Mouse (Mus musculus) limb, embryonic 13.5 days (tissue): ENCODE data around the gene Msmb. TPM values are rescaled to one million over a fixed set of nuclear protein-coding genes. Genes with fewer than 3 reads are reported as not detected.
"Not testable (repeated sequence)": the region's sequence is repeated elsewhere in the genome, so short reads cannot be mapped to it uniquely, and the experiment has no call there.

Experiments
- ATAC-seq: fragments of 200-750 bp; cut with Nextera tagmentation; 2 replicates; pipeline ENCODE4 v1.8.0; 2017; ENCODE audit warnings: low read depth, moderate number of reproducible peaks, moderate TSS enrichment; ENCODE audit not compliant: low FRiP score
- H3K27ac ChIP-seq: fragments of 300-500 bp; sonication (generic); 2 replicates; pipeline ENCODE4 v1.5.1; 2015; ENCODE audit warnings: inconsistent platforms, mild to moderate bottlenecking, moderate library complexity
- H3K27me3 ChIP-seq: fragments of 300-500 bp; sonication (generic); 2 replicates; pipeline ENCODE4 v1.6.1; 2015; ENCODE audit warnings: mild to moderate bottlenecking, inconsistent platforms
- H3K36me3 ChIP-seq: fragments of 300-500 bp; sonication (generic); 2 replicates; pipeline ENCODE4 v1.6.1; 2015; ENCODE audit warnings: inconsistent platforms, mild to moderate bottlenecking, moderate library complexity
- H3K4me1 ChIP-seq: fragments of 300-500 bp; sonication (generic); 2 replicates; pipeline ENCODE4 v1.6.1; 2015; ENCODE audit warnings: inconsistent platforms
- H3K4me2 ChIP-seq: fragments of 300-500 bp; sonication (generic); replicated peaks from 2 replicates; pipeline ENCODE4 v1.6.1; 2015; ENCODE audit warnings: inconsistent platforms, mild to moderate bottlenecking, moderate library complexity
- H3K4me3 ChIP-seq: fragments of 300-500 bp; sonication (generic); 2 replicates; pipeline ENCODE4 v1.5.1; 2015; ENCODE audit warnings: moderate library complexity, mild to moderate bottlenecking, inconsistent platforms
- H3K9ac ChIP-seq: fragments of 300-500 bp; sonication (generic); 2 replicates; pipeline ENCODE4 v1.6.1; 2015; ENCODE audit warnings: mild to moderate bottlenecking, inconsistent platforms
- H3K9me3 ChIP-seq: fragments of 300-500 bp; sonication (generic); 2 replicates; pipeline ENCODE4 v1.6.1; 2016; ENCODE audit warnings: inconsistent platforms
- WGBS: fragments of 180-500 bp; shearing (Covaris S2); methylation state at CpG from one replicate; pipeline ENCODE4 v1.1.7; 2015; 5-methylcytosine and 5-hydroxymethylcytosine counted together
- polyA plus RNA-seq: library from polyadenylated mRNA; unstranded; fragments of >200 nt; fragmentation: Nextera tagmentation; extraction: Ambion mirVana; gene quantifications from 2 replicates; pipeline ENCODE4 v1.2.1, GENCODE M21; 2015

Msmb gene
- polyA plus RNA-seq, 1 experiment from 2014 or later: not detected

DNA sequence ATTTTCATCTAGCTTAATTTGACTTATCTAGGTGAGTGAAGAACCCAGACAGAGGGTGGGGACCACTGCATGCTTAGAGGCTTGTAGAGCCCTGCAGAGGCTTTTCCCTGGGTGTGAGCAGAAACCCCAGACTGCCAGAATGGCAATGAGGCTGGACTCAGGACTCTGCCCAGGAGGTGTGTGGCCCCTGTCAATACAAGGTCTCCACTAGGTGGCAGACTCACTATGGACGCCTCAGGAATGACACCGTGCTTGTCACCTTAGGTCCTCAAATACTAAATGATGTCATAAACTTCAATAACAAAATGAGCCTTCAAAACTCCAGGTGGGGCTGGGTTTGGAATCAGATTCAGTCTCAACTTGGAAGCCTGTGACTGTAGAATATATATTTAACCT, 19.9 kb upstream of the Msmb start:
- H3K27ac ChIP-seq: no peak overlapping the region
- H3K9me3 ChIP-seq: no peaks in the 10 kb centered on the region
- H3K9ac ChIP-seq: no peak overlapping the region
- no peaks in the 10 kb centered on the region for H3K36me3 ChIP-seq
- H3K4me1 ChIP-seq: peaks cover 8% of the 10 kb centered on the region
- WGBS: 47% methylated on average over 2 of the region's 2 CpGs
- ATAC-seq: no peak
- no peak overlapping the region for H3K4me2 ChIP-seq
- H3K4me3 ChIP-seq: no peak overlapping the region
- H3K27me3 ChIP-seq: no peaks in the 10 kb centered on the region

DNA sequence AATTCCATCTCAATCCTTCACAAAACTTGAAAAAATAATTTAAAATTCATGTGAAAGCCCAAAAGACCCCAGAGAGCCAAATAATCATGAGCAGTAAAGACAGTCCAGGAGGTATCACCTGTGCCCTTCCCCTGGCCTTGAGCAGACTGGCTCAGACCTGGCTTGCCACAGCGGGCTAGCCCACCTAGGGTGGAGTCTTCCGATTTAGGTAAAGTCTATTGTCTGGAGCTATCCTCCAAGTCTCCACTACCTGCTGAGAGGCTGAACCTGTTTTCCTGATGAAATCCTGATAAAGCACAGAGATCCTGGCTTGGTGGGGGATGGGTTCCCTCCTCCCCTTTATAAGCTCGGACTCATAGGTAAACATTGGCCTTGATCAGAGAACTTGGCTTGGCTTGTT, 17.6 kb upstream of the Msmb start:
- H3K27me3 ChIP-seq: no peaks in the 10 kb centered on the region
- no peak overlapping the region for H3K4me3 ChIP-seq
- H3K27ac ChIP-seq: no peak overlapping the region
- no peaks in the 10 kb centered on the region for H3K9me3 ChIP-seq
- peaks cover 8% of the 10 kb centered on the region for H3K4me1 ChIP-seq
- H3K4me2 ChIP-seq: no peak overlapping the region
- no peak overlapping the region for H3K9ac ChIP-seq
- ATAC-seq: no peak
- H3K36me3 ChIP-seq: no peaks in the 10 kb centered on the region
- WGBS: 83% methylated on average over 3 of the region's 3 CpGs

DNA sequence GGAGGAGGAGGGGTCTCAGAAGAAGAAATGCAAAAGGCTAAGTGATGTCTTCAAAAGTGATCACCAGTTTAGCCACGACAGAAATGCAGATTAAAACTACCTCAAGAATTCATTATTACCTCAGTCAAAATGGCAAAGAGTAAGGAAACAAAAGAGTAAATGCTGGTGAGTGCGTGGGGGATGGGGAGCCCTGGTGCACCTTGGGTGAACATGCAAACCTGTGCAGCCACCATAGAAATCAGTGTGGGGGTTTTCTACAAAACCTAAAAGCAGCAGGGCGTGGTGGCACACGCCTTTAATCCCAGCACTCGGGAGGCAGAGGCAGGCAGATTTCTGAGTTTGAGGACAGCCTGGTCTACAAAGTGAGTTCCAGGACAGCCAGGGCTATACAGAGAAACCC, 16.6 kb upstream of the Msmb start:
- ATAC-seq, H3K27ac ChIP-seq, H3K4me1 ChIP-seq, H3K4me3 ChIP-seq, H3K4me2 ChIP-seq, H3K27me3 ChIP-seq, H3K9ac ChIP-seq, H3K36me3 ChIP-seq, H3K9me3 ChIP-seq: not testable (repeated sequence)
- WGBS: 85% methylated on average over 5 of the region's 5 CpGs

DNA sequence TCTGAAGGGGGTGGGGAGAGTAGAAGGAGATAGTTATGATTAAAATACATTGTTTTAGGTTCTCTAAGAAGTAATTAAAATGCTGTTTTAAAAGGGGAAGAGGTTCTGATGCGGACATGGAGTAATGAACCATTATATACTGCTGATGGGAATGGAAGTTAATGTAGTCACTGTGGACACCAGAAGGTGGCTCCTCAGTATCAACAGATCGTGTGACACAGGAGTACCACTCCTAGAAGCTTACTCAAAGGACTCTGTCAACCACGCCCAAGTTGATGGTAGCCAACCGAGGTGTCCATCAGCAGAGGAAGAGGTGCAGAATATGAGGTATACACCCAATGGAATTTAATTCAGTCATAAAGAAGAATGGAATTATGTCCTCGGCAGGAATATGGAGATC, 13.4 kb upstream of the Msmb start:
- H3K9me3 ChIP-seq: no peaks in the 10 kb centered on the region
- H3K27me3 ChIP-seq: no peaks in the 10 kb centered on the region
- no peak for ATAC-seq
- no peak overlapping the region for H3K27ac ChIP-seq
- H3K4me2 ChIP-seq: no peak overlapping the region
- H3K36me3 ChIP-seq: no peaks in the 10 kb centered on the region
- no peaks in the 10 kb centered on the region for H3K4me1 ChIP-seq
- 86% methylated on average over 5 of the region's 5 CpGs for WGBS
- no peak overlapping the region for H3K4me3 ChIP-seq
- H3K9ac ChIP-seq: no peak overlapping the region

DNA sequence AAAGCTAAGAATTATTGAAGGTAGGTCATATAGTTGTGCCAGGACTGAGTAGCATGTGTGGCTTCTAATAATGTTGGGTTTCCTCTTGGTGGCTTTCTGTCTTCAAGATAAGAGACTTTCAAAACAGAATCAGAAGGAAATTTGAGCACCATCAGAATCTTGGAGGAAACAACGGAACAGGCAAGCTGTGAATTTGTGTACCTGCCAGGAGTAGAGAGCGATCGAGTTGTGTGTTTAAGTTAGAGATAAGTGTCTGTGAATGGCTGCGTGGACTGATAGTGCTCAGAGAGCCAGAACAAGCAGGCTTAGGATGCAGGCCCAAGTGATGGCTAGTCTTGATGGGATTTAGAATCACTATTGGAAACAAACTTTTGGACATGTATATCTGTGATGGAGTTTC, 10.0 kb upstream of the Msmb start:
- H3K9me3 ChIP-seq: no peaks in the 10 kb centered on the region
- no peak overlapping the region for H3K4me3 ChIP-seq
- WGBS: 79% methylated on average over 4 of the region's 4 CpGs
- no peak overlapping the region for H3K27ac ChIP-seq
- no peak overlapping the region for H3K4me2 ChIP-seq
- no peak overlapping the region for H3K9ac ChIP-seq
- H3K4me1 ChIP-seq: no peaks in the 10 kb centered on the region
- H3K36me3 ChIP-seq: no peaks in the 10 kb centered on the region
- H3K27me3 ChIP-seq: no peaks in the 10 kb centered on the region
- ATAC-seq: no peak

DNA sequence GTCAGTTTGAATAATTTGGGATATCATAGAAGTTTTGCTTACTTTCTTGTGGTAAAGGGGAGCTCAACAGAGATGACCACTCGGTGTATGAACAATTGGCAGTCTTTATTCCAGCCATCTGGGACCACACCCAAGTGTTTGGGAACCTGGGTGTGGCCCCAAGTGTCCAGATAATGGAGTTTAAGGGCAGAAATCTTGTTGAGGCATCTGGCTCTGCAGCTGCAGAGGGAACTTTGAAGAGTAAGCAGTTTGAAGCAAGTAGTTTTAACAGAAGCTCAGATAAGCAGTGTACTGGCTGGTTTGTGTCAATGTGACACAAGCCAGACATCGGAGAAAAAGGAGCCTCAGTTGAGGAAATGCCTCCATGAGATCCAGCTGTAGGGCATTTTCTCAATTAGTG, 7.5 kb upstream of the Msmb start:
- Histone ChIP-seq H3K9ac (no peak overlapping the region), H3K9me3 (no peaks in the 10 kb centered on the region), H3K4me1 (no peaks in the 10 kb centered on the region), H3K27me3 (no peaks in the 10 kb centered on the region), H3K27ac (no peak overlapping the region), H3K4me2 (no peak overlapping the region), H3K4me3 (no peak overlapping the region), H3K36me3 (no peaks in the 10 kb centered on the region)
- ATAC-seq: no peak
- WGBS: 42% methylated on average over 2 of the region's 2 CpGs

DNA sequence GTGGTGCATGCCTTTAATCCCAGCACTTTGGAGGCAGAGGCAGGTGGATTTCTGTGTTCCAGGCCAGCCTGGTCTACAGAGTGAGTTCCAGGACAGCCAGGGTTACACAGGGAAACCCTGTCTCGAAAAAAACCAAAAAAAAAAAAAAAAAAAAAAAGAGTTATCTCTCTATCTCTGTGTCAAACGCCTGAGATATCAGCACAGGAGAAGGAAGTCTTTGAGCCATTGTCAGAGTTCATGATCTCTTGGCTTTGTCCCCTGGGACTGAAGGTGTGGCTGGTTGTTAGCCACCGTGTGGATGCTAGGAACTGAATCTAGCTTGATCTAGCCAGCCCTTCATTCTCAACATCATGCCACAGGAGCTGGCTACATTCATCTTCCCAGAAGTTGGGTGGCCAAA, 5.4 kb upstream of the Msmb start:
- H3K27me3 ChIP-seq, H3K27ac ChIP-seq, H3K4me2 ChIP-seq, H3K36me3 ChIP-seq, H3K4me1 ChIP-seq, H3K9ac ChIP-seq, H3K4me3 ChIP-seq, ATAC-seq, H3K9me3 ChIP-seq: not testable (repeated sequence)
- WGBS: 61% methylated on average over 3 of the region's 3 CpGs

DNA sequence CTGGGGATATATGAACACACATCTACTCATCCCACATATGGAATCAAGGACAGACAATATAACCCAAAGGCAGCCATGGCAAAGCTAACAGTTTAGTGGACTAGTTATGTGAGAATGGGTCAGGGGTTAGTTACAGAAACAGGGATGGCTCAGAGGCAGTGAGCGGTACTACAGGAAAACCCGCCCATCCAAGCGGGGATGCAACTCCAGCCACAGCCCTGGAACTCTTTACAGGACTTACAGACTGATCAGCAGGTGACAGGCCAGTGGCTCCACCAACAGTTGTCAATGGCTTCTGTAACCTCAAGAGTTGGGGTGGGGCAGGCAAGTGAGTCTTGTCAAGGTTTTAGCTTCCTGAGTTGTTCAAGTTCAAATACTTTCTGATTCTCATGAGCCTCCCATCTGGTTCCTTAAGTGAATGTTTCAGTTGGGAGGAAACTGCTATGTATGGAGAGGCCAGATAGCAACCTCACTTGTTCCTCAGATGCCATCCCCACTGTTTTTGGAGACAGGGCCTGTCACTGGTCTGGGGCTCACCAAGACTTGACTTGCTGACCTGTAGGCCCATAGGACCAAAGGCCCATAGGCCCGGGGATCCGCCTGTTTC, 1.4 kb upstream of the Msmb start:
- H3K4me3 ChIP-seq: no peak overlapping the region
- 67% methylated on average over 5 of the region's 5 CpGs for WGBS

DNA sequence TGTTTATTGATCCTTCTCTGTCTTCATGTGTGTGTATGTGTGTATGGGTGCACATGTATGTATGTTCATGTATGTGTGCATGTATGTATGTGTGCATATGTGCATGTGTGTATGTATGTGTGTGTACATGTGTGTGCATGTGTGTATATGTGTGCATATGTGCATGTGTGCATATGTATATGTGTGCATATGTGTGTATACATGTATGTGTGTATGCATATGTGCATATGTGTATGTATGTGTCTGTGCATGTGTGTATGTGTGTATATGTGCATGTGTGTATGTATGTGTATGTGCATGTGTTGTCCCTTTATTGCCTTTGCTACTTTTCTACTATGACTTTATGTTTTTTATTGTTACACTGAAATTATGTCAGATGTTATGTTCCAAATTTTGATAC, 2.9 kb downstream of the Msmb start:
- Histone ChIP-seq H3K4me2 (no peak overlapping the region), H3K4me1 (no peaks in the 10 kb centered on the region), H3K9me3 (peaks cover 14% of the 10 kb centered on the region; the same call in 1 of the 2 replicates), H3K27me3 (no peaks in the 10 kb centered on the region), H3K4me3 (no peak overlapping the region), H3K27ac (no peak overlapping the region), H3K36me3 (no peaks in the 10 kb centered on the region), H3K9ac (no peak overlapping the region)
- no peak for ATAC-seq

More for the DNA sequence above, 1.4 kb upstream of the Msmb start:
- no peaks in the 10 kb centered on the region for H3K9me3 ChIP-seq
- no peaks in the 10 kb centered on the region for H3K36me3 ChIP-seq
- no peaks in the 10 kb centered on the region for H3K4me1 ChIP-seq
- H3K4me2 ChIP-seq: no peak overlapping the region
- H3K9ac ChIP-seq: no peak overlapping the region
- no peaks in the 10 kb centered on the region for H3K27me3 ChIP-seq
- no peak overlapping the region for H3K27ac ChIP-seq
- ATAC-seq: no peak

DNA sequence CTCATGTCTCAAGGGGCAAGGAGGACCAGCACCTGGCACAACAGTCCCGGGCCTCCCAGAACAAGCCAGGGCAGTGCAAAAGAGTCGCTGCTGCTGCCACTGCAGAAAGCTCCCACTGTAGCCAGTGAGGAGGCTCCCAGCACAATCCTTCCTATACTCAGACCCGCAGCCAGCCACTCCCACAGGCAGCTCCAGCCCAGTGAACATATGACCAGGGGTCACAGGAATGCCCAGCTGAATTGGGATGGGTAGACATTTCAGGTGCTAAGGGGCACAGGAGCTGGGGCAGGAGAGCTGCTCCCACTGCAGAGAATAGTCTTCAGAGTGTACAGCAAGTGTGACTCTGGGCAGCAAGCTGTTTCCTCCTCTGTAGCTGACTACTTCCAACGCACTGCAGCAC, 3.6 kb downstream of the Msmb start:
- Histone ChIP-seq H3K9me3 (peaks cover 14% of the 10 kb centered on the region; the same call in 1 of the 2 replicates), H3K4me3 (no peak overlapping the region), H3K4me1 (no peaks in the 10 kb centered on the region), H3K9ac (no peak overlapping the region), H3K36me3 (no peaks in the 10 kb centered on the region), H3K27ac (no peak overlapping the region), H3K4me2 (no peak overlapping the region), H3K27me3 (no peaks in the 10 kb centered on the region)
- ATAC-seq: no peak
- WGBS: 75% methylated on average over 4 of the region's 4 CpGs

DNA sequence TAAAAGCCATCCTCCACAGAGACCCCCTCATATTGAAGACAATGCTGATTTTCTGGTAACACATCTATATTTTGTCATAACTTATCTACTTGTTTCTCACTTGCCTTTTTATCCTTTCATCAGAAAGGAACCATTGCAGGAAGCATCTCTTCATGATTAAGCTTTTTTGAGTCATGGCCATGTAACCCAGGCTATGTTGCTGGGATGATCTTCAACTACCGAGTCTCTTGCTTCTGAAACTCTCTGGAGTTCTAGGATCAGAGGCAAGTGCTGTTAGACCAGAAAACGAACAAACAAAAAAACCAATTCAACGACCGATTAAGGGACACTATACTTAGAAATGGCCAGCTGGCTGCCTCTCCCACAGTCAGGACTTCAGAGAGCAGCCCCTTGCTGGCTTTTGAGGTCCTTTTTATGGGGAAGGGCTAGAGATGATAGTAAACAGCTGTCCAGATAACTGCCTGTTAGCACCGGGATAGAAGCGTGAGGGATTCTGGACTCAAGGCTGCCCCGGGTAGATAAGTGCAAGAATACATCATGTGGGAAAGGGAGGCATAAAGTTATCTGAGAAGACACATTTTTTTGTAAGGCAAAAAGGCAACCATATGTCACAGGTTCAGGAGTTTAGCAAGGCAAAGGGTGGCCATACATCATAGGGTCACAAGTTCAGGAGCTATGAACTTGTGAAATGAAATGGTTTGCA, 4.1 kb downstream of the Msmb start:
- H3K27me3 ChIP-seq: no peaks in the 10 kb centered on the region
- ATAC-seq: no peak
- WGBS: 54% methylated on average over 7 of the region's 7 CpGs
- no peak overlapping the region for H3K9ac ChIP-seq
- no peaks in the 10 kb centered on the region for H3K4me1 ChIP-seq
- H3K36me3 ChIP-seq: no peaks in the 10 kb centered on the region
- H3K4me3 ChIP-seq: no peak overlapping the region
- no peak overlapping the region for H3K4me2 ChIP-seq
- peaks cover 14% of the 10 kb centered on the region; the same call in 1 of the 2 replicates for H3K9me3 ChIP-seq
- no peak overlapping the region for H3K27ac ChIP-seq

DNA sequence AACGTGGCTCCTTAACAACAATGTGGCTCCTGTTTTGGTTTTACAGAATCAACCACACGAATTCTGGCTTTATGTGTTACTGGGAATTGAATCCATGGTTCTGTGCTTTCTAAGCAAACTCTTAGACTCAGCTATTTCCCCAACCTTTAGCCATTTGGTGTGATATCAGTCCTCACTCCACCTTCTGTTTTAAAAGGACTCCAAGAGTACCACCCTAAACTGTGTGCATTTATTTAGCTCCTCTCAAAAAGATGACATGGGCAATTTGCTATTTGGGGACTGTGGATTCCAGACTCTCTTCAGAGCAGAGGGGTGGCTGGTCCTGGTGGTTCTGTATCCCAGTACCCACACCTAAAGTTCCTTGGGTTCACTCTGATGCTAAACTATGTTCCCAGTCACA, 4.8 kb downstream of the Msmb start:
- H3K9me3 ChIP-seq: peaks cover 14% of the 10 kb centered on the region; the same call in 1 of the 2 replicates
- no peaks in the 10 kb centered on the region for H3K36me3 ChIP-seq
- WGBS: 64% methylated on average over 2 of the region's 2 CpGs
- H3K9ac ChIP-seq: no peak overlapping the region
- no peak overlapping the region for H3K4me2 ChIP-seq
- no peak for ATAC-seq
- H3K4me1 ChIP-seq: no peaks in the 10 kb centered on the region
- no peak overlapping the region for H3K27ac ChIP-seq
- no peaks in the 10 kb centered on the region for H3K27me3 ChIP-seq
- H3K4me3 ChIP-seq: no peak overlapping the region

DNA sequence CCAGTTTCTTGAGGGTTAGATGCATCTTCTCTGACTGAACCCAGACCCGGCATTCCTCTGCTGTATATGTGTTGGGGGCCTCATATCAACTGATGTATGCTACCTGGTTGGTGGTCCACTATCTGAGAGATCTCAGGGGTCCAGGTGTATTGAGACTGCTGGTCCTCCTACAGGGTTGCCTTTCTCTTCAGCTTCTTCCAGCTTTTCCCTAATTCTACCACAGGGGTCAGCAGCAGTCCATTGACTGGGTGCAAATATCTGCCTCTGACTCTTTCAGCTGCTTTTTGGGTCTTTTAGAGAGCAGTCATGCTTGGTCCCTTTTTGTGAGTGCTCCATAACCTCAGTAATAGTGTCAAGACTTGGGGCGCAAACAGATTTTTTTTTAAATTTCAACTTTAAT, 9.0 kb downstream of the Msmb start:
- Histone ChIP-seq H3K4me2 (no peak overlapping the region), H3K27me3 (no peaks in the 10 kb centered on the region), H3K27ac (no peak overlapping the region), H3K9ac (no peak overlapping the region), H3K4me3 (no peak overlapping the region), H3K4me1 (no peaks in the 10 kb centered on the region), H3K36me3 (no peaks in the 10 kb centered on the region), H3K9me3 (peaks cover 14% of the 10 kb centered on the region; the same call in 1 of the 2 replicates)
- no peak for ATAC-seq
- WGBS: 84% methylated on average over 2 of the region's 2 CpGs
